Mouse (Mus musculus): ENCODE results near the gene Porcn. TPM values are rescaled to one million over a fixed set of nuclear protein-coding genes. Genes with fewer than 3 reads are reported as not detected.
A peak's percentile ranks its signal among the peaks of the same experiment; 100 is the strongest.

The Porcn gene
- polyA plus RNA-seq, 1 experiment from 2014 or later = 3.9 TPM

GRCm38 (mm10) chrX:8205551-8205950, 774 bp downstream of the Porcn start:
- WGBS = 37% methylated on average over 7 of the region's 7 CpGs
- Histone ChIP-seq H3K36me3 (no peaks in the 10 kb centered on the region), H3K27me3 (replicated peaks) (peaks cover 13% of the 10 kb centered on the region; the same call in 1 of the 2 replicates), H3K9ac (no peak overlapping the region), H3K4me3 (peak overlapping the region; percentile 61), H3K27ac (replicated peaks) (no peak overlapping the region), H3K9me3 (no peaks in the 10 kb centered on the region), H3K4me2 (peak overlapping the region; percentile 76), H3K4me1 (no peaks in the 10 kb centered on the region)
- ATAC-seq (ENCODE audit: extremely low read depth, insufficient number of reproducible peaks, low FRiP score, low TSS enrichment) = no peak

GRCm38 (mm10) chrX:8205088-8205487, 1.2 kb downstream of the Porcn start:
- H3K9ac ChIP-seq = no peak overlapping the region
- WGBS = 53% methylated on average over 4 of the region's 4 CpGs

GRCm38 (mm10) chrX:8204076-8204475, 2.2 kb downstream of the Porcn start:
- Histone ChIP-seq H3K4me1 (no peaks in the 10 kb centered on the region), H3K4me3 (no peak overlapping the region), H3K27me3 (replicated peaks) (peaks cover 13% of the 10 kb centered on the region; the same call in 1 of the 2 replicates), H3K27ac (replicated peaks) (no peak overlapping the region), H3K9me3 (no peaks in the 10 kb centered on the region), H3K4me2 (no peak overlapping the region), H3K36me3 (no peaks in the 10 kb centered on the region), H3K9ac (no peak overlapping the region)
- no peak for ATAC-seq (ENCODE audit: extremely low read depth, insufficient number of reproducible peaks, low FRiP score, low TSS enrichment)
- 70% methylated on average over 10 of the region's 10 CpGs for WGBS

More at GRCm38 (mm10) chrX:8205088-8205487, 1.2 kb downstream of the Porcn start:
- H3K9me3 ChIP-seq = no peaks in the 10 kb centered on the region
- H3K36me3 ChIP-seq = no peaks in the 10 kb centered on the region
- H3K27me3 ChIP-seq (replicated peaks) = peaks cover 13% of the 10 kb centered on the region; the same call in 1 of the 2 replicates
- H3K27ac ChIP-seq (replicated peaks) = no peak overlapping the region
- H3K4me1 ChIP-seq = no peaks in the 10 kb centered on the region
- H3K4me3 ChIP-seq = no peak overlapping the region
- H3K4me2 ChIP-seq = no peak overlapping the region
- no peak for ATAC-seq (ENCODE audit: extremely low read depth, insufficient number of reproducible peaks, low FRiP score, low TSS enrichment)

- H3K27ac ChIP-seq (replicated peaks) = no peak overlapping the region
- H3K36me3 ChIP-seq = no peaks in the 10 kb centered on the region
- no peak overlapping the region for H3K4me3 ChIP-seq
- no peak overlapping the region for H3K4me2 ChIP-seq
- H3K4me1 ChIP-seq = no peaks in the 10 kb centered on the region
- no peak for ATAC-seq (ENCODE audit: extremely low read depth, insufficient number of reproducible peaks, low FRiP score, low TSS enrichment)
- no peak overlapping the region for H3K9ac ChIP-seq
- peaks cover 8% of the 10 kb centered on the region; the same call in 1 of the 2 replicates for H3K27me3 ChIP-seq (replicated peaks)
- H3K9me3 ChIP-seq = no peaks in the 10 kb centered on the region
- WGBS = 83% methylated on average over 14 of the region's 14 CpGs
Measured at GRCm38 (mm10) chrX:8203105-8203504, 3.2 kb downstream of the Porcn start.

GRCm38 (mm10) chrX:8193419-8193723, 13.0 kb downstream of the Porcn start, which contains the start of gene Ebp:
Ebp (minus strand) TSS chrX:8193512.
- Histone ChIP-seq H3K4me1 (peaks cover 4% of the 10 kb centered on the region; the same call in 1 of the 2 replicates), H3K9ac (peak within 1 kb of the TSS; percentile 82), H3K4me2 (peak within 1 kb of the TSS; percentile 71), H3K36me3 (no peaks in the 10 kb centered on the region), H3K27me3 (replicated peaks) (no peaks in the 10 kb centered on the region), H3K27ac (replicated peaks) (peak within 1 kb of the TSS; percentile 48; the same call in 1 of the 2 replicates), H3K9me3 (no peaks in the 10 kb centered on the region), H3K4me3 (peak within 1 kb of the TSS; percentile 67)
- WGBS = 22% methylated on average over 10 of the region's 10 CpGs
- no peak for ATAC-seq (ENCODE audit: extremely low read depth, insufficient number of reproducible peaks, low FRiP score, low TSS enrichment)

- H3K4me2 ChIP-seq = peak overlapping the region; percentile 71
- peak; percentile 93 for ATAC-seq (ENCODE audit: extremely low read depth, insufficient number of reproducible peaks, low FRiP score, low TSS enrichment)
- peaks cover 4% of the 10 kb centered on the region; the same call in 1 of the 2 replicates for H3K4me1 ChIP-seq
- no peaks in the 10 kb centered on the region for H3K36me3 ChIP-seq
- no peaks in the 10 kb centered on the region for H3K9me3 ChIP-seq
- peak overlapping the region; percentile 48; the same call in 1 of the 2 replicates for H3K27ac ChIP-seq (replicated peaks)
- 13% methylated on average over 38 of the region's 38 CpGs for WGBS
- peak overlapping the region; percentile 67 for H3K4me3 ChIP-seq
- H3K9ac ChIP-seq = peak overlapping the region; percentile 82
- no peaks in the 10 kb centered on the region for H3K27me3 ChIP-seq (replicated peaks)
Measured at GRCm38 (mm10) chrX:8192640-8193418, 13.5 kb downstream of the Porcn start.

GRCm38 (mm10) chrX:8192126-8192639, 14.1 kb downstream of the Porcn start:
- peak overlapping the region; percentile 82 for H3K9ac ChIP-seq
- peaks cover 4% of the 10 kb centered on the region; the same call in 1 of the 2 replicates for H3K4me1 ChIP-seq
- H3K4me2 ChIP-seq = peak overlapping the region; percentile 71
- H3K36me3 ChIP-seq = no peaks in the 10 kb centered on the region
- WGBS = 11% methylated on average over 13 of the region's 13 CpGs
- H3K27ac ChIP-seq (replicated peaks) = no peak overlapping the region
- no peaks in the 10 kb centered on the region for H3K27me3 ChIP-seq (replicated peaks)
- no peak for ATAC-seq (ENCODE audit: extremely low read depth, insufficient number of reproducible peaks, low FRiP score, low TSS enrichment)
- no peaks in the 10 kb centered on the region for H3K9me3 ChIP-seq
- H3K4me3 ChIP-seq = peak overlapping the region; percentile 67

- WGBS = 9% methylated on average over 7 of the region's 7 CpGs
- Histone ChIP-seq H3K9me3 (no peaks in the 10 kb centered on the region), H3K4me1 (no peaks in the 10 kb centered on the region), H3K36me3 (peaks cover 7% of the 10 kb centered on the region), H3K4me3 (no peak overlapping the region), H3K4me2 (no peak overlapping the region), H3K9ac (no peak overlapping the region), H3K27me3 (replicated peaks) (no peaks in the 10 kb centered on the region), H3K27ac (replicated peaks) (no peak overlapping the region)
- no peak for ATAC-seq (ENCODE audit: extremely low read depth, insufficient number of reproducible peaks, low FRiP score, low TSS enrichment)
Measured at GRCm38 (mm10) chrX:8182871-8183540, 23.3 kb downstream of the Porcn start.

GRCm38 (mm10) chrX:8179646-8180045, 26.7 kb downstream of the Porcn start:
- no peak overlapping the region for H3K4me2 ChIP-seq
- no peaks in the 10 kb centered on the region for H3K27me3 ChIP-seq (replicated peaks)
- H3K4me3 ChIP-seq = no peak overlapping the region
- no peaks in the 10 kb centered on the region for H3K9me3 ChIP-seq
- no peak overlapping the region for H3K9ac ChIP-seq
- H3K36me3 ChIP-seq = no peaks in the 10 kb centered on the region; the same call in 1 of the 2 replicates
- no peak overlapping the region for H3K27ac ChIP-seq (replicated peaks)
- no peak for ATAC-seq (ENCODE audit: extremely low read depth, insufficient number of reproducible peaks, low FRiP score, low TSS enrichment)
- 71% methylated on average over 5 of the region's 5 CpGs for WGBS
- peaks cover 4% of the 10 kb centered on the region for H3K4me1 ChIP-seq

GRCm38 (mm10) chrX:8178871-8179270, 27.5 kb downstream of the Porcn start:
- Histone ChIP-seq H3K4me1 (peaks cover 6% of the 10 kb centered on the region), H3K27ac (replicated peaks) (no peak overlapping the region), H3K4me2 (no peak overlapping the region), H3K4me3 (no peak overlapping the region), H3K36me3 (no peaks in the 10 kb centered on the region), H3K9ac (no peak overlapping the region), H3K27me3 (replicated peaks) (no peaks in the 10 kb centered on the region), H3K9me3 (no peaks in the 10 kb centered on the region)
- no peak for ATAC-seq (ENCODE audit: extremely low read depth, insufficient number of reproducible peaks, low FRiP score, low TSS enrichment)
- WGBS = 74% methylated on average over 2 of the region's 2 CpGs
